Mouse (Mus musculus): Measurements from ENCODE around the gene Ptprn. TPM values are rescaled to one million over a fixed set of nuclear protein-coding genes. Genes with fewer than 3 reads are reported as not detected.
A peak's percentile ranks its signal among the peaks of the same experiment; 100 is the strongest.

Gene Ptprn
- polyA plus RNA-seq, 1 experiment from 2014 or later = 0.54 TPM

DNA sequence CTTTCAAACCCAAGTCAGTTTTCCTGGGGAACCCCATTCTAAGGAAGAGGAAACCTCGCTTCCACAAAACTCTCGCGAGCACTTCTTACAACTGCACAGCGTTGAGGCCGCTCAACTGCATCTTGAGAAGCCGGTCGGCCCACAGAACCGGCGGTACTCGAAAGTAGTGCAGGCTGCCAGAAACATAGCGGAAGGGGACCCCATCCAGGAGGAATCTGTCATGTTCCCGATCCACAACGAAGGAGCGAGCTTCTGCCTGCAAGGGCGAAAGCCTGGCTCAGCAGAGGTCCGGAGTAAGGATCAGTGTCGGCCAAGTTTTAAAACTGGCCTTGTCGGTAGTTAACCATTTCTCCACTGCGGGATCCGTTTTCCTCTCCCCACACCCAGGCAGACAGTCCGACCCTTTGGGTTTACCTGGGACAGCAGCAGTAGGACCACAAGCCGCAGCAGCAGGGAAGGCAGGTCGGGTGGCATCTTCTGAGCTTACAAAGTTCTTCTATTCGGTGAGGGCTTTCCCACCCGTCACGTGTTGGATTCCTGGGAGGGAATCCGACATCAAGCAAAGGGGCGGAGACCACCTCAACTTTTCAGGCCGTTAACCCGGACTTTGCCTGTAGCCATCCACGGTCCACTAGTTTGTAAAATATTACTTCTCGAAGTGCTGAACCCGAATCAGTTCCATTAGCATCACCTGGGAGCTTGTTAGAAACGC is 55.2 kb downstream of the Ptprn start:
- Histone ChIP-seq H3K27me3 (ENCODE audit: insufficient read depth, low read length) (no peaks in the 10 kb centered on the region), H3K4me1 (ENCODE audit: insufficient read depth, low read length) (peaks cover 43% of the 10 kb centered on the region), H3K27ac (ENCODE audit: low read length) (peak overlapping the region; percentile 89), H3K4me2 (replicated peaks; ENCODE audit: low read depth, low read length) (peak overlapping the region; percentile 84), H3K9ac (replicated peaks; ENCODE audit: low read length) (peak overlapping the region; percentile 79), H3K9me3 (ENCODE audit: low read length) (no peaks in the 10 kb centered on the region), H3K36me3 (ENCODE audit: insufficient read depth, low read length) (peaks cover 21% of the 10 kb centered on the region), H3K4me3 (ENCODE audit: low read length) (peak overlapping the region; percentile 66)
- ATAC-seq (ENCODE audit: low FRiP score, low TSS enrichment) = peak; percentile 40
- 6% methylated on average over 34 of the region's 34 CpGs for WGBS

DNA sequence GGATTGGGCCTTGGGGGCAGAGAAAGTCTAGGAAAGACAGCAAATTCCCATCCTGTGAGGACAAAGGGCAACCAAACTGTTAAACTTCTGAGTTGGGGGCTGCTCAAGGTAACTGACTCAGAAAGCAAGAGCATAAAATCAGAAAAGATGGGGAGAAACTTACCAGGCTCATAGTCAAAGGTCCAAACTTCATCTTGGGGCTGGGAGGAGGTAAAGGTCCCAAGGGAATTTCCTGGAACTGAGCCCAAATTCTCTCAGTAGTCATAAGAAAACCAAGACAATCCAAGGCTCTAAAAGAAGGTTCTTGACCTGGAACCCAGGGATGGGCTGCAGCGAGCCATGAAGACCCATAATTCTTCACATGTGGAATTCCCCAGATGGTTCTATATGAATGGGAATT is 63.1 kb downstream of the Ptprn start:
- Histone ChIP-seq H3K27me3 (ENCODE audit: insufficient read depth, low read length) (no peaks in the 10 kb centered on the region), H3K4me3 (ENCODE audit: low read length) (no peak overlapping the region), H3K4me1 (ENCODE audit: insufficient read depth, low read length) (no peaks in the 10 kb centered on the region), H3K4me2 (replicated peaks; ENCODE audit: low read depth, low read length) (no peak overlapping the region), H3K9ac (replicated peaks; ENCODE audit: low read length) (no peak overlapping the region), H3K27ac (ENCODE audit: low read length) (no peak overlapping the region), H3K36me3 (ENCODE audit: insufficient read depth, low read length) (peaks cover 36% of the 10 kb centered on the region), H3K9me3 (ENCODE audit: low read length) (no peaks in the 10 kb centered on the region)
- 93% methylated on average over 1 of the region's 1 CpGs for WGBS
- no peak for ATAC-seq (ENCODE audit: low FRiP score, low TSS enrichment)

Small RNA genes lying within 50 kb of the gene (microRNA-seq; reads per million reads assigned to microRNA genes)
- not detected for gene Gm27943

Other genes starting within 250 kb of the Ptprn start
- 10.0 and 12.1 TPM in 2 replicates for gene Nhej1, start 139.3 kb downstream of the Ptprn start, polyA plus RNA-seq (2015; fragmentation: Nextera tagmentation; extraction: Ambion mirVana)
- 5.9 and 6.2 TPM in 2 replicates for gene Slc23a3, start 130.6 kb downstream of the Ptprn start, polyA plus RNA-seq (2015; fragmentation: Nextera tagmentation; extraction: Ambion mirVana)
- 51.1 and 54.4 TPM in 2 replicates for gene Cnppd1, start 121.8 kb downstream of the Ptprn start, polyA plus RNA-seq (2015; fragmentation: Nextera tagmentation; extraction: Ambion mirVana)
- gene Retreg2, start 121.7 kb downstream of the Ptprn start, polyA plus RNA-seq (2015; fragmentation: Nextera tagmentation; extraction: Ambion mirVana) = 56.3 and 59.8 TPM in 2 replicates
- 48.4 and 51.0 TPM in 2 replicates for gene Zfand2b, start 95.9 kb downstream of the Ptprn start, polyA plus RNA-seq (2015; fragmentation: Nextera tagmentation; extraction: Ambion mirVana)
- 36.4 and 37.2 TPM in 2 replicates for gene Abcb6, start 84.1 kb downstream of the Ptprn start, polyA plus RNA-seq (2015; fragmentation: Nextera tagmentation; extraction: Ambion mirVana)
- 29.2 and 30.1 TPM in 2 replicates for gene Ankzf1, start 72.4 kb downstream of the Ptprn start, polyA plus RNA-seq (2015; fragmentation: Nextera tagmentation; extraction: Ambion mirVana)
- gene Atg9a, start 72.3 kb downstream of the Ptprn start, polyA plus RNA-seq (2015; fragmentation: Nextera tagmentation; extraction: Ambion mirVana) = 33.0 and 36.0 TPM in 2 replicates
- gene Glb1l, start 53.7 kb downstream of the Ptprn start, polyA plus RNA-seq (2015; fragmentation: Nextera tagmentation; extraction: Ambion mirVana) = 57.4 and 63.8 TPM in 2 replicates
- 153 and 169 TPM in 2 replicates for gene Stk16, start 53.7 kb downstream of the Ptprn start, polyA plus RNA-seq (2015; fragmentation: Nextera tagmentation; extraction: Ambion mirVana)
- gene Tuba4a, start 44.6 kb downstream of the Ptprn start, polyA plus RNA-seq (2015; fragmentation: Nextera tagmentation; extraction: Ambion mirVana) = 96.3 and 102 TPM in 2 replicates
- not detected in 2 replicates for gene A630095N17Rik, start 32.4 kb downstream of the Ptprn start, polyA plus RNA-seq (2015; fragmentation: Nextera tagmentation; extraction: Ambion mirVana)
- gene Dnajb2, start 28.1 kb downstream of the Ptprn start, polyA plus RNA-seq (2015; fragmentation: Nextera tagmentation; extraction: Ambion mirVana) = 41.3 and 45.7 TPM in 2 replicates
- gene Resp18, start 13.9 kb upstream of the Ptprn start, polyA plus RNA-seq (2015; fragmentation: Nextera tagmentation; extraction: Ambion mirVana) = 1.0 and 3.0 TPM in 2 replicates
- gene Dnpep, start 53.5 kb upstream of the Ptprn start, polyA plus RNA-seq (2015; fragmentation: Nextera tagmentation; extraction: Ambion mirVana) = 168 and 184 TPM in 2 replicates
- 41.6 and 53.6 TPM in 2 replicates for gene Des, start 95.8 kb upstream of the Ptprn start, polyA plus RNA-seq (2015; fragmentation: Nextera tagmentation; extraction: Ambion mirVana)
- 61.4 and 61.5 TPM in 2 replicates for gene Speg, start 110.8 kb upstream of the Ptprn start, polyA plus RNA-seq (2015; fragmentation: Nextera tagmentation; extraction: Ambion mirVana)
- gene Gmppa, start 171.4 kb upstream of the Ptprn start, polyA plus RNA-seq (2015; fragmentation: Nextera tagmentation; extraction: Ambion mirVana) = 91.4 and 91.6 TPM in 2 replicates
- 1.00 and 1.5 TPM in 2 replicates for gene Asic4, start 185.9 kb upstream of the Ptprn start, polyA plus RNA-seq (2015; fragmentation: Nextera tagmentation; extraction: Ambion mirVana)
- gene Chpf, start 214.8 kb upstream of the Ptprn start, polyA plus RNA-seq (2015; fragmentation: Nextera tagmentation; extraction: Ambion mirVana) = 37.9 and 38.6 TPM in 2 replicates
- 0.77 and 0.99 TPM in 2 replicates for gene Tmem198, start 215.0 kb upstream of the Ptprn start, polyA plus RNA-seq (2015; fragmentation: Nextera tagmentation; extraction: Ambion mirVana)
- gene Obsl1, start 241.9 kb upstream of the Ptprn start, polyA plus RNA-seq (2015; fragmentation: Nextera tagmentation; extraction: Ambion mirVana) = 55.7 and 60.9 TPM in 2 replicates
- gene Inha, start 242.6 kb upstream of the Ptprn start, polyA plus RNA-seq (2015; fragmentation: Nextera tagmentation; extraction: Ambion mirVana) = 7.8 and 10.7 TPM in 2 replicates